Mouse (Mus musculus) liver, embryonic 15.5 days (tissue): ENCODE data around the gene Msln. TPM values are rescaled to one million over a fixed set of nuclear protein-coding genes. Genes with fewer than 3 reads are reported as not detected.

ENCODE experiments used
- ATAC-seq: fragments of 200-750 bp; cut with Nextera tagmentation; 2 replicates; pipeline ENCODE4 v1.8.0; 2017; ENCODE audit warnings: moderate number of reproducible peaks, mild to moderate bottlenecking, moderate library complexity; ENCODE audit not compliant: insufficient read depth
- H3K27ac ChIP-seq: fragments of 300-500 bp; sonication (generic); replicated peaks from 2 replicates; pipeline ENCODE4 v1.5.1; 2015; ENCODE audit warnings: mild to moderate bottlenecking, inconsistent platforms
- H3K27me3 ChIP-seq: fragments of 300-500 bp; sonication (generic); 2 replicates; pipeline ENCODE4 v1.6.1; 2015; ENCODE audit warnings: mild to moderate bottlenecking, inconsistent platforms
- H3K36me3 ChIP-seq: fragments of 300-500 bp; sonication (generic); replicated peaks from 2 replicates; pipeline ENCODE4 v1.6.1; 2015; ENCODE audit warnings: moderate library complexity, mild to moderate bottlenecking, inconsistent platforms
- H3K4me1 ChIP-seq: fragments of 300-500 bp; sonication (generic); replicated peaks from 2 replicates; pipeline ENCODE4 v1.6.1; 2015; ENCODE audit warnings: inconsistent platforms
- H3K4me2 ChIP-seq: fragments of 300-500 bp; sonication (generic); 2 replicates; pipeline ENCODE4 v1.6.1; 2015; ENCODE audit warnings: moderate library complexity, mild to moderate bottlenecking, inconsistent platforms
- H3K4me3 ChIP-seq: fragments of 300-500 bp; sonication (generic); replicated peaks from 2 replicates; pipeline ENCODE4 v1.5.1; 2015; ENCODE audit warnings: mild to moderate bottlenecking, inconsistent platforms
- H3K9ac ChIP-seq: fragments of 300-500 bp; sonication (generic); 2 replicates; pipeline ENCODE4 v1.6.1; 2015; ENCODE audit warnings: moderate library complexity, mild to moderate bottlenecking, inconsistent platforms
- H3K9me3 ChIP-seq: fragments of 300-500 bp; sonication (generic); replicated peaks from 2 replicates; pipeline ENCODE4 v1.6.1; 2016; ENCODE audit warnings: inconsistent platforms
- WGBS: fragments of 180-500 bp; shearing (Covaris S2); methylation state at CpG from one replicate; pipeline ENCODE4 v1.1.7; 2015; ENCODE audit warnings: mixed read lengths; ENCODE audit not compliant: insufficient replicate concordance; 5-methylcytosine and 5-hydroxymethylcytosine counted together
- polyA plus RNA-seq: library from polyadenylated mRNA; unstranded; fragments of >200 nt; fragmentation: Nextera tagmentation; extraction: Ambion mirVana; gene quantifications from 2 replicates; pipeline ENCODE4 v1.2.1, GENCODE M21; 2015

The Msln gene
- polyA plus RNA-seq, 1 experiment from 2014 or later, result 2.5 TPM

- Histone ChIP-seq H3K4me2 (no peak overlapping the region), H3K27ac (no peak overlapping the region), H3K27me3 (peaks cover 3% of the 10 kb centered on the region; the same call in 1 of the 2 replicates), H3K9ac (no peak overlapping the region), H3K4me1 (peaks cover 23% of the 10 kb centered on the region), H3K4me3 (no peak overlapping the region), H3K9me3 (no peaks in the 10 kb centered on the region), H3K36me3 (peaks cover 68% of the 10 kb centered on the region)
- ATAC-seq, result no peak
- 90% methylated on average over 19 of the region's 19 CpGs for WGBS
These were observed 30.7 kb downstream of the Msln start for GRCm38 (mm10) chr17:25723470-25723869.

- H3K9ac ChIP-seq, result no peak overlapping the region
- peaks cover 68% of the 10 kb centered on the region for H3K36me3 ChIP-seq
- WGBS, result 91% methylated on average over 5 of the region's 5 CpGs
These were observed 32.7 kb downstream of the Msln start for GRCm38 (mm10) chr17:25721476-25721875.

GRCm38 (mm10) chr17:25717691-25718090, 36.5 kb downstream of the Msln start:
- no peak overlapping the region; the same call in 1 of the 2 replicates for H3K9ac ChIP-seq
- WGBS, result 11% methylated on average over 6 of the region's 6 CpGs

More at GRCm38 (mm10) chr17:25721476-25721875, 32.7 kb downstream of the Msln start:
- Histone ChIP-seq H3K4me3 (no peak overlapping the region), H3K4me2 (no peak overlapping the region), H3K4me1 (peaks cover 18% of the 10 kb centered on the region), H3K9me3 (no peaks in the 10 kb centered on the region), H3K27me3 (peaks cover 23% of the 10 kb centered on the region), H3K27ac (no peak overlapping the region)
- no peak for ATAC-seq

GRCm38 (mm10) chr17:25716711-25717637, 37.2 kb downstream of the Msln start, which contains the start of gene Gng13:
Gene Gng13 (plus strand): TSS chr17:25717171.
- Histone ChIP-seq H3K36me3 (peaks cover 33% of the 10 kb centered on the region), H3K27me3 (peaks cover 44% of the 10 kb centered on the region), H3K27ac (no peak within 1 kb of the TSS), H3K9ac (no peak within 1 kb of the TSS; the same call in 1 of the 2 replicates), H3K4me3 (peak within 1 kb of the TSS; percentile 35), H3K4me1 (peaks cover 16% of the 10 kb centered on the region; the same call in 1 of the 2 replicates), H3K9me3 (no peaks in the 10 kb centered on the region), H3K4me2 (peak within 1 kb of the TSS; percentile 54)
- 2% methylated on average over 45 of the region's 45 CpGs for WGBS
- no peak for ATAC-seq

More at GRCm38 (mm10) chr17:25717691-25718090, 36.5 kb downstream of the Msln start:
- ATAC-seq, result no peak
- Histone ChIP-seq H3K9me3 (no peaks in the 10 kb centered on the region), H3K4me3 (peak overlapping the region; percentile 35; the same call in 1 of the 2 replicates), H3K36me3 (peaks cover 40% of the 10 kb centered on the region), H3K27me3 (peaks cover 44% of the 10 kb centered on the region), H3K4me1 (peaks cover 16% of the 10 kb centered on the region; the same call in 1 of the 2 replicates), H3K4me2 (peak overlapping the region; percentile 54), H3K27ac (no peak overlapping the region)

GRCm38 (mm10) chr17:25716130-25716529, 38.0 kb downstream of the Msln start:
- no peak for ATAC-seq
- peaks cover 16% of the 10 kb centered on the region; the same call in 1 of the 2 replicates for H3K4me1 ChIP-seq
- no peak overlapping the region for H3K4me2 ChIP-seq
- no peaks in the 10 kb centered on the region for H3K9me3 ChIP-seq
- H3K36me3 ChIP-seq, result peaks cover 25% of the 10 kb centered on the region
- peaks cover 44% of the 10 kb centered on the region for H3K27me3 ChIP-seq
- H3K27ac ChIP-seq, result no peak overlapping the region
- 5% methylated on average over 6 of the region's 6 CpGs for WGBS
- no peak overlapping the region for H3K9ac ChIP-seq
- no peak overlapping the region for H3K4me3 ChIP-seq

- no peak for ATAC-seq
- Histone ChIP-seq H3K27me3 (peaks cover 44% of the 10 kb centered on the region), H3K27ac (no peak overlapping the region), H3K36me3 (peaks cover 20% of the 10 kb centered on the region), H3K4me2 (no peak overlapping the region), H3K4me1 (peaks cover 16% of the 10 kb centered on the region; the same call in 1 of the 2 replicates), H3K9ac (no peak overlapping the region), H3K9me3 (no peaks in the 10 kb centered on the region), H3K4me3 (no peak overlapping the region)
- WGBS, result 41% methylated on average over 3 of the region's 3 CpGs
These were observed 38.6 kb downstream of the Msln start for GRCm38 (mm10) chr17:25715627-25716026.

- peaks cover 4% of the 10 kb centered on the region; the same call in 1 of the 2 replicates for H3K4me1 ChIP-seq
- H3K36me3 ChIP-seq, result no peaks in the 10 kb centered on the region
- ATAC-seq, result no peak
- WGBS, result 50% methylated on average over 4 of the region's 4 CpGs
- no peak overlapping the region for H3K4me3 ChIP-seq
- H3K9ac ChIP-seq, result no peak overlapping the region
- no peaks in the 10 kb centered on the region for H3K9me3 ChIP-seq
- H3K27me3 ChIP-seq, result peaks cover 18% of the 10 kb centered on the region
- H3K4me2 ChIP-seq, result no peak overlapping the region
- no peak overlapping the region for H3K27ac ChIP-seq
These were observed 43.0 kb downstream of the Msln start for GRCm38 (mm10) chr17:25711136-25711535.

- H3K27me3 ChIP-seq, result peaks cover 6% of the 10 kb centered on the region; the same call in 1 of the 2 replicates
- no peak overlapping the region for H3K9ac ChIP-seq
- WGBS, result 64% methylated on average over 2 of the region's 2 CpGs
- H3K9me3 ChIP-seq, result no peaks in the 10 kb centered on the region
- no peak overlapping the region for H3K4me2 ChIP-seq
- ATAC-seq, result no peak
- no peak overlapping the region for H3K27ac ChIP-seq
- no peaks in the 10 kb centered on the region for H3K4me1 ChIP-seq
- H3K36me3 ChIP-seq, result no peaks in the 10 kb centered on the region
- no peak overlapping the region for H3K4me3 ChIP-seq
These were observed 44.2 kb downstream of the Msln start for GRCm38 (mm10) chr17:25709994-25710393.

GRCm38 (mm10) chr17:25700863-25701496, 53.2 kb downstream of the Msln start:
- no peaks in the 10 kb centered on the region for H3K4me1 ChIP-seq
- H3K9ac ChIP-seq, result no peak overlapping the region
- WGBS, result 48% methylated on average over 9 of the region's 9 CpGs
- H3K9me3 ChIP-seq, result no peaks in the 10 kb centered on the region
- no peak overlapping the region for H3K4me3 ChIP-seq
- H3K36me3 ChIP-seq, result no peaks in the 10 kb centered on the region
- H3K4me2 ChIP-seq, result no peak overlapping the region
- H3K27ac ChIP-seq, result no peak overlapping the region
- no peak for ATAC-seq
- H3K27me3 ChIP-seq, result peaks cover 11% of the 10 kb centered on the region; the same call in 1 of the 2 replicates
